Mouse (Mus musculus) brain, embryonic 14.5 days (tissue): Measurements from ENCODE around the gene Klhdc8a.

Source experiments
- CTCF ChIP-seq: fragments of 200-500 bp; IDR thresholded peaks from 2 replicates; pipeline ENCODE4 v1.5.1; 2012; ENCODE audit warnings: inconsistent platforms, mild to moderate bottlenecking, moderate library complexity, borderline replicate concordance; ENCODE audit not compliant: insufficient read depth, insufficient read length; ENCODE audit errors: extremely low read depth
- POLR2A ChIP-seq: fragments of 200-500 bp; IDR thresholded peaks from 2 replicates; pipeline ENCODE4 v1.6.1; 2012; ENCODE audit warnings: mild to moderate bottlenecking, inconsistent platforms, borderline replicate concordance; ENCODE audit not compliant: poor library complexity, insufficient read depth, insufficient read length, severe bottlenecking; ENCODE audit errors: extremely low read depth

DNA sequence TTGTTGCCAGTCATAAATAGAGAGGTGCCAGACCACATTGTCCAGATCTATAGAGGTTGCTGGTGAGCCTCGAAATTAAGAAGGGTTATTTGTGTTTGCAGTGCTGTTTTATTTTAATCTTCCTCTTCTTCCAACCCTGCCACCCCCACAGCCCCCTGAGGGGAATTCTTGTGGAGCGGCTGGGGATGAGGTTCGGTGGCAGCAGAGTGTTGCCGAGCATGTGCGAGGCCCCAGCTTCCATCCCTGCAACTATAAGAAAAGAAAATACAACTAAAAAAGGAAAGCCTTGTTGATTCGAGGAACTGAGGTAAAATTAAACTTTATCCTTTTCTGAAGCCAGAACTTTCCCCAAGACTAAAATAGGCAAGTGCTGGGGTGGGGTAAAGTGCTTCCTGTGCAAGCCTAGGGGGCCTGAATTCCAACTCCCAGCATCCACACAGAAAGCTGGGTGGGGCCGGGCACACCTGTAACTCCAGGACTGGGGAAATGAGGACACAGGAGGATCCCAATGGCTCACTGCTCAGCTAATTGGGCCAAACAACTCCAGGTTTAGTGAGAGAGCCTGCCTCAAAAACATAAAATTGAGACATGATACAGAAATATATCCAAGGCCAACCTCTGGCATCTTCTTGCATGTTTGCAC, 29.9 kb upstream of the Klhdc8a start:
- TF ChIP-seq CTCF (no peak), POLR2A (no peak)
